12 mouse cellular contexts compared by ENCODE assay signal in genomic region chr15:31336685-31337084, GRCm38 (mm10). TPM values are rescaled to one million over a fixed set of nuclear protein-coding genes. Genes with fewer than 3 reads are reported as not detected.
A peak's percentile ranks its signal among the peaks of the same experiment; 100 is the strongest.
DNase-seq lines count a peak whose midpoint lies in the region; ATAC-seq and TF ChIP-seq lines count a peak whose summit lies in the region.
"Had no signal": no experiment of that assay in that cellular context is flagged by ENCODE, and none has a peak within 500 bp of the region (broad histone marks: within the 10 kb centered on the region; RNA-seq: fewer than 3 reads in every experiment).

No protein-coding gene starts in this region.

- CTCF ChIA-PET in Patski (lab: Charles Lee) = interaction anchor here (0.9 to 1.2 kb wide), 2 partner anchors 9 to 16 kb away, joined by 3 read pairs; no protein-coding TSS in a partner anchor

- no peaks in the 10 kb centered on the region for H3K36me3 ChIP-seq in hindbrain, embryonic 10.5 days
- H3K36me3 ChIP-seq: limb, embryonic 12.5 days had no signal

- H3K27me3 ChIP-seq in Patski = no peaks in the 10 kb centered on the region
- no peaks in the 10 kb centered on the region for H3K27me3 ChIP-seq in hindbrain, embryonic 10.5 days (ENCODE audit: insufficient read depth, poor library complexity, severe bottlenecking)
- H3K27me3 ChIP-seq: limb, embryonic 12.5 days had no signal

- H3K27ac ChIP-seq in hindbrain, embryonic 10.5 days = no peak overlapping the region
- H3K27ac ChIP-seq: limb, embryonic 12.5 days had no signal

- DNase-seq in layer of hippocampus, adult 11-12 months (ENCODE audit: low spot score) = peak; percentile 49
- no peak for DNase-seq in layer of hippocampus, postnatal 36 days
- DNase-seq in Patski (ENCODE audit: low read depth, low spot score) = no peak
- DNase-seq in ovary, adult 18-20 months (ENCODE audit: low spot score) = no peak
- DNase-seq in hindbrain, embryonic 10.5 days (ENCODE audit: low spot score) = no peak
- no peak for DNase-seq in urinary bladder, postnatal 25 days (ENCODE audit: low spot score)
- DNase-seq: cerebellum, adult 11-12 months; kidney, adult 8-10 months had no signal

- no peak for TF ChIP-seq CTCF in Patski (IDR thresholded peaks at IDR 0.05)

- in situ Hi-C loops in Patski (cut with MboI; ENCODE audit: low pct_unique_long_range_greater_than_20kb) = no loop called here

- H3K9me3 ChIP-seq in hindbrain, embryonic 10.5 days = no peaks in the 10 kb centered on the region
- H3K9me3 ChIP-seq: limb, embryonic 12.5 days had no signal

- 73% methylated on average over 4 of the region's 4 CpGs for whole genome bisulfite sequencing in hindbrain, embryonic 10.5 days

- POLR2A ChIA-PET in Patski (lab: Charles Lee) = no interaction called here

- no peak overlapping the region for H3K4me3 ChIP-seq in hindbrain, embryonic 10.5 days
- H3K4me3 ChIP-seq: limb, embryonic 12.5 days had no signal

- peak; percentile 45 for ATAC-seq in Patski
- peak; percentile 70 to 75 for ATAC-seq in hematopoietic stem cell, adult 5-6 weeks (replicated peaks in 1 of 2; ENCODE audit: insufficient read depth in 1 of 2, low FRiP score in 2 of 2, low TSS enrichment in 1 of 2, low read depth in 1 of 2, poor library complexity in 2 of 2, severe bottlenecking in 2 of 2)
- peak; percentile 75 for ATAC-seq in neutrophil, adult 5-6 weeks (ENCODE audit: extremely low read depth, insufficient number of reproducible peaks, low FRiP score, poor library complexity, severe bottlenecking)
- ATAC-seq: midbrain, embryonic 16.5 days had no signal

- peaks cover 6% of the 10 kb centered on the region; the same call in 1 of the 2 replicates for H3K4me1 ChIP-seq in hindbrain, embryonic 10.5 days (replicated peaks)
- H3K4me1 ChIP-seq: limb, embryonic 12.5 days had no signal

RNA-seq across cellular contexts. Expression of gene Ankrd33b, which starts 30.8 kb away (rescaled TPM):
- total RNA-seq in layer of hippocampus, postnatal 36 days (2021) = 10 to 100 TPM; 53.2 to 54.2 TPM
- polyA plus RNA-seq in Patski (2021) = 9.3 TPM
- 7.3 and 7.4 TPM in 2 replicates for total RNA-seq in hematopoietic stem cell, adult 5-6 weeks (2017)
- 60.8 and 66.5 TPM in 2 replicates for total RNA-seq in neutrophil, adult 5-6 weeks (2017)
- polyA plus RNA-seq in hindbrain, embryonic 10.5 days (2016; fragmentation: Nextera tagmentation; extraction: Ambion mirVana) = 0.39 and 0.56 TPM in 2 replicates
